Mouse (Mus musculus) forebrain, embryonic 14.5 days (tissue): Measurements from ENCODE around the gene Siva1. TPM values are rescaled to one million over a fixed set of nuclear protein-coding genes. Genes with fewer than 3 reads are reported as not detected.

Source experiments
- ATAC-seq: fragments of 200-750 bp; cut with Nextera tagmentation; 2 replicates; pipeline ENCODE4 v1.8.0; 2017; ENCODE audit warnings: mild to moderate bottlenecking, moderate library complexity
- DNase-seq: peaks from one replicate; pipeline ENCODE4 v3.0.0-alpha.2; 2015; ENCODE audit warnings: low spot score
- H3K27ac ChIP-seq: fragments of 300-500 bp; sonication (generic); 2 replicates; pipeline ENCODE4 v1.5.1; 2014; ENCODE audit warnings: low read depth, mild to moderate bottlenecking, control low read depth, low read length, moderate library complexity
- H3K27me3 ChIP-seq: fragments of 300-500 bp; sonication (generic); replicated peaks from 2 replicates; pipeline ENCODE4 v1.6.1; 2014; ENCODE audit warnings: low read length, control low read depth, mixed read lengths; ENCODE audit not compliant: control insufficient read depth, insufficient read depth
- H3K36me3 ChIP-seq: fragments of 300-500 bp; sonication (generic); 2 replicates; pipeline ENCODE4 v1.6.1; 2014; ENCODE audit warnings: low read length, control low read depth; ENCODE audit not compliant: control insufficient read depth, insufficient read depth
- H3K4me1 ChIP-seq: fragments of 300-500 bp; sonication (generic); 2 replicates; pipeline ENCODE4 v1.6.1; 2014; ENCODE audit warnings: antibody characterized with exemption, low read length, control low read depth; ENCODE audit not compliant: control insufficient read depth, insufficient read depth
- H3K4me2 ChIP-seq: fragments of 300-500 bp; sonication (generic); 2 replicates; pipeline ENCODE4 v1.6.1; 2014; ENCODE audit warnings: mild to moderate bottlenecking, control low read depth, low read length
- H3K4me3 ChIP-seq: fragments of 300-500 bp; sonication (generic); 2 replicates; pipeline ENCODE4 v1.5.1; 2014; ENCODE audit warnings: low read depth, low read length, control low read depth
- H3K9ac ChIP-seq: fragments of 300-500 bp; sonication (generic); 2 replicates; pipeline ENCODE4 v1.6.1; 2014; ENCODE audit warnings: mild to moderate bottlenecking, low read length, control low read depth, moderate library complexity
- H3K9me3 ChIP-seq: fragments of 300-500 bp; sonication (generic); replicated peaks from 2 replicates; pipeline ENCODE4 v1.6.1; 2016; ENCODE audit warnings: low read length, control low read depth, mixed read lengths; ENCODE audit not compliant: control insufficient read depth
- WGBS: fragments of 180-500 bp; shearing (Covaris S2); extraction: QIAGEN DNeasy Blood & Tissue Kit; methylation state at CpG from one replicate; pipeline ENCODE4 v1.1.7; 2014; 5-methylcytosine and 5-hydroxymethylcytosine counted together
- polyA plus RNA-seq: library from polyadenylated mRNA; unstranded; fragments of >200 nt; fragmentation: Nextera tagmentation; extraction: Ambion mirVana; gene quantifications from 2 replicates; pipeline ENCODE4 v1.2.1, GENCODE M21; 2014

Siva1 gene
- polyA plus RNA-seq: 94.1 and 155 TPM in 2 replicates

DNA sequence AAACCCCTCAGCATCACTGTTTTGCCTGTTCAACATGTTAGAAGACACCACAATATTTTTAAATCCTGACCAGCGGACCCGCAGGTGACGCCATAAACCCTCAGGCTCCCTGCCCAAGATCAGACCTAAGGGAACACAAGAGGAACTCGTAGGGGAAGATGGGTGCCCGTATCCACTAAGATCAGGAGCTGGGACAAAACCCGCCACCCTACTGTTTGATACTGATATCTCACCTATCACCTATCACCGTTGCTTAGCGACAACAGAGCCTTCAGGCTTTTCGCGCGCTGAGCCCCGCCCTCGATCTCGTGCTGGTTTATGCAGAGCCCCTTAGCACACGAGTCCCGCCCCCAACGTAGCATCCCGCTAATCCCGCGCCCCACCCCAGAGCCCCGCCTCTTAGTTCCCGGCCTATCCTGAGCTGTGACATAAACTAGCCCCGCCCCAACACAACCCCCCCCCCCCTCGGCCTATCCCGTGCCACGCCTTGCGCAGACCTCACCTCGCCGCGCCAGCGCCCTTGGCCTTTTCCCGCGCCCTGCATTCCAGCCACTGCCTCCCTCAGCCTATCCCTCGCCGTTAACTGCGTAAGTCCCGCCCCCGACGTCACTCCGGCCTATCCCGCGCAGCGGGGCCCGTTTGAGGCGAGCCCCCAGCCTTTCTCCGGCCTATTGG is at the start of gene Siva1:
Gene Siva1, plus strand, starts transcription at position 500 of the 675 bp plus-strand sequence.
- WGBS: 2% methylated on average over 44 of the region's 46 CpGs
- peak within 1 kb of the TSS; percentile 82 for H3K9ac ChIP-seq
- peak; percentile 96 for ATAC-seq

GRCm38 (mm10) chr12:112594989-112595388 is 49.5 kb upstream of the Siva1 start:
- Histone ChIP-seq H3K4me1 (peaks cover 17% of the 10 kb centered on the region), H3K27me3 (no peaks in the 10 kb centered on the region), H3K36me3 (no peaks in the 10 kb centered on the region), H3K9ac (peak overlapping the region; percentile 4; the same call in 1 of the 2 replicates), H3K27ac (peak overlapping the region; percentile 65; the same call in 1 of the 2 replicates), H3K4me2 (no peak overlapping the region), H3K4me3 (no peak overlapping the region), H3K9me3 (no peaks in the 10 kb centered on the region)
- WGBS: 26% methylated on average over 4 of the region's 4 CpGs
- ATAC-seq (0 out of 2 replicates have a peak, but pooled peaks have one; percentile 6), DNase-seq (peak; percentile 50)

More for the DNA sequence above, at the start of gene Siva1:
- no peaks in the 10 kb centered on the region for H3K27me3 ChIP-seq
- peak within 1 kb of the TSS; percentile 82 for H3K27ac ChIP-seq
- peaks cover 12% of the 10 kb centered on the region for H3K36me3 ChIP-seq
- DNase-seq: peak; percentile 98
- peaks cover 7% of the 10 kb centered on the region; the same call in 1 of the 2 replicates for H3K4me1 ChIP-seq
- peak within 1 kb of the TSS; percentile 87 for H3K4me2 ChIP-seq
- no peaks in the 10 kb centered on the region for H3K9me3 ChIP-seq
- peak within 1 kb of the TSS; percentile 68 for H3K4me3 ChIP-seq

- no peaks in the 10 kb centered on the region for H3K9me3 ChIP-seq
- no peak for ATAC-seq
- 66% methylated on average over 4 of the region's 4 CpGs for WGBS
- H3K4me2 ChIP-seq: no peak overlapping the region
- no peak overlapping the region for H3K9ac ChIP-seq
- no peaks in the 10 kb centered on the region for H3K36me3 ChIP-seq
- H3K27ac ChIP-seq: no peak overlapping the region; the same call in 1 of the 2 replicates
- H3K4me1 ChIP-seq: peaks cover 16% of the 10 kb centered on the region
- no peaks in the 10 kb centered on the region for H3K27me3 ChIP-seq
- no peak for DNase-seq
- no peak overlapping the region for H3K4me3 ChIP-seq
These were observed 48.9 kb upstream of the Siva1 start for GRCm38 (mm10) chr12:112595626-112596025.

DNA sequence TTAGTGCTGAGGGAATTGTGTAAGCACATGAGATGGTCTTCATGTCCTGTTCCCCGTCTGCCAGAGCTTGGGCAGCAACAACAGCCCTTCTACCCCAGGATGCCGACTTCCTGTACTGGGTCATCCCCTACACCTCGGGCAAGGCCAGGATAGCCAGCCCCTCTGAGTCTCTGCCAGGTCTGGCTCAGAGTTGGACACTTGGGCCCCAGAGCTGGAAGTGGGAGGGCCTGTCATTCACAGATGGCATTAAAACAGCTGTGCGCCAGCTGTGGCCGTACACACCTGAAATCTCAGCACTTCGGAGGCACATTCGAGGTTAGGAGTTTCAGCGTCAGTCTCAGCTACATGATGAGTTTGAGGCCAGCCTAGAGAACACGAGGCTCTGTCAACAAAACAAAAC is 48.0 kb upstream of the Siva1 start:
- Histone ChIP-seq H3K4me2 (no peak overlapping the region), H3K4me3 (no peak overlapping the region), H3K9ac (no peak overlapping the region), H3K27ac (no peak overlapping the region), H3K27me3 (no peaks in the 10 kb centered on the region), H3K36me3 (no peaks in the 10 kb centered on the region), H3K9me3 (no peaks in the 10 kb centered on the region), H3K4me1 (peaks cover 16% of the 10 kb centered on the region)
- DNase-seq (no peak), ATAC-seq (no peak)
- WGBS: 77% methylated on average over 9 of the region's 9 CpGs

DNA sequence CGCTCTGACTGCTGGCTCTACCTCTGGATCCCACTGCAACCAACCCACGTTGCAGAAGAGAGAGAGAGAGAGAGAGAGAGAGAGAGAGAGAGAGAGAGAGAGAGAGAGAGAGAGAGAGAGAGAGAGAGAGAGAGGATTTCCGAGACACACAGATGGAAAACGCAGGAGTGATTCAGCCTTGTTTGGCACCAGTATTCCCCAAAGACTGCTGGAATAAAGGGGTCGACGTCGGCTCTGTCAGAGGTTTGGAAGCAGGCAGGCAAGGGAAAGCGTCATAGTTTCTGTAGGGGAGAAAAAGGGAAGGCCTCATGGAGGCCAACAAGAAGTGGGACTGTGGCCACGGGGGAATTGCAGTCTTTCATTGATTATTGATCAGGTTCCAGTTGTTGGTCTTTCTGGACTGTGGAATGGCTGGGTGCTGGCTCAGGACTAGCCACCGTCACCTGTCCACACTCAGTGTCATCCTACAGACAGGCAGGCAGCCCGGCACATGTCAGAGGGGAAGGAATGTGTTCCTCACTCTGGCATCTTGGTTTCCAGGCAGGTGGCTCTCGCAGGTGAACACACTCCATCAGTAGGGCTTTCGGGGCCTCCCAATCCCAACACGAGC is 47.5 kb upstream of the Siva1 start:
- no peak for ATAC-seq

GRCm38 (mm10) chr12:112597618-112598017 is 46.9 kb upstream of the Siva1 start:
- WGBS: 79% methylated on average over 8 of the region's 8 CpGs
- H3K27me3 ChIP-seq: no peaks in the 10 kb centered on the region
- H3K27ac ChIP-seq: no peak overlapping the region
- H3K36me3 ChIP-seq: no peaks in the 10 kb centered on the region
- H3K4me1 ChIP-seq: peaks cover 16% of the 10 kb centered on the region
- DNase-seq (no peak), ATAC-seq (no peak)
- H3K9ac ChIP-seq: no peak overlapping the region
- H3K4me2 ChIP-seq: no peak overlapping the region
- H3K4me3 ChIP-seq: no peak overlapping the region
- H3K9me3 ChIP-seq: no peaks in the 10 kb centered on the region

More for the DNA sequence above, 47.5 kb upstream of the Siva1 start:
- no peak overlapping the region for H3K9ac ChIP-seq
- H3K9me3 ChIP-seq: no peaks in the 10 kb centered on the region
- H3K36me3 ChIP-seq: no peaks in the 10 kb centered on the region
- H3K27ac ChIP-seq: no peak overlapping the region
- no peak for DNase-seq
- no peak overlapping the region for H3K4me3 ChIP-seq
- H3K4me2 ChIP-seq: no peak overlapping the region
- H3K4me1 ChIP-seq: peaks cover 16% of the 10 kb centered on the region
- WGBS: 72% methylated on average over 14 of the region's 14 CpGs
- H3K27me3 ChIP-seq: no peaks in the 10 kb centered on the region

- H3K27ac ChIP-seq: no peak overlapping the region
- WGBS: 43% methylated on average over 4 of the region's 4 CpGs
- no peaks in the 10 kb centered on the region for H3K36me3 ChIP-seq
- H3K4me3 ChIP-seq: no peak overlapping the region
- H3K27me3 ChIP-seq: no peaks in the 10 kb centered on the region
- H3K9ac ChIP-seq: no peak overlapping the region
- ATAC-seq (no peak), DNase-seq (no peak)
- peaks cover 13% of the 10 kb centered on the region for H3K4me1 ChIP-seq
- no peaks in the 10 kb centered on the region for H3K9me3 ChIP-seq
- H3K4me2 ChIP-seq: no peak overlapping the region
These were observed 45.3 kb upstream of the Siva1 start for GRCm38 (mm10) chr12:112599198-112599597.

GRCm38 (mm10) chr12:112599942-112600611 is 44.4 kb upstream of the Siva1 start:
- H3K9ac ChIP-seq: no peak overlapping the region
- 77% methylated on average over 30 of the region's 30 CpGs for WGBS
- no peak overlapping the region for H3K4me3 ChIP-seq
- no peak overlapping the region for H3K27ac ChIP-seq
- H3K4me2 ChIP-seq: no peak overlapping the region
- H3K4me1 ChIP-seq: peaks cover 4% of the 10 kb centered on the region
- DNase-seq (no peak), ATAC-seq (no peak)
- no peaks in the 10 kb centered on the region for H3K36me3 ChIP-seq
- no peaks in the 10 kb centered on the region for H3K27me3 ChIP-seq
- H3K9me3 ChIP-seq: no peaks in the 10 kb centered on the region
